Mouse (Mus musculus): ENCODE measurements around the gene Plcb1.

Gene Plcb1

GRCm38 (mm10) chr2:134912616-134913015 is 126.7 kb downstream of the Plcb1 start:
- no peak for DNase-seq (ENCODE audit: low read depth, low spot score)

- no peak for DNase-seq (ENCODE audit: low read depth, low spot score)
Observed at GRCm38 (mm10) chr2:134913542-134913941, 127.7 kb downstream of the Plcb1 start.

GRCm38 (mm10) chr2:134914091-134914550 is 128.3 kb downstream of the Plcb1 start:
- DNase-seq (ENCODE audit: low read depth, low spot score), result no peak

- no peak for DNase-seq (ENCODE audit: low read depth, low spot score)
Observed at GRCm38 (mm10) chr2:134915035-134915434, 129.2 kb downstream of the Plcb1 start.

- no peak for DNase-seq (ENCODE audit: low read depth, low spot score)
Observed at GRCm38 (mm10) chr2:134920611-134921280, 134.9 kb downstream of the Plcb1 start.

GRCm38 (mm10) chr2:134922636-134923375 is 136.9 kb downstream of the Plcb1 start:
- no peak for DNase-seq (ENCODE audit: low read depth, low spot score)

GRCm38 (mm10) chr2:134924143-134924655 is 138.3 kb downstream of the Plcb1 start:
- no peak for DNase-seq (ENCODE audit: low read depth, low spot score)

GRCm38 (mm10) chr2:134926266-134926665 is 140.4 kb downstream of the Plcb1 start:
- DNase-seq (ENCODE audit: low read depth, low spot score), result no peak

GRCm38 (mm10) chr2:134927072-134927471 is 141.2 kb downstream of the Plcb1 start:
- no peak for DNase-seq (ENCODE audit: low read depth, low spot score)

GRCm38 (mm10) chr2:134929452-134929851 is 143.6 kb downstream of the Plcb1 start:
- no peak for DNase-seq (ENCODE audit: low read depth, low spot score)

GRCm38 (mm10) chr2:134930961-134931360 is 145.1 kb downstream of the Plcb1 start:
- DNase-seq (ENCODE audit: low read depth, low spot score), result no peak

GRCm38 (mm10) chr2:134931756-134932421 is 146.0 kb downstream of the Plcb1 start:
- no peak for DNase-seq (ENCODE audit: low read depth, low spot score)

- DNase-seq (ENCODE audit: low read depth, low spot score), result no peak
Observed at GRCm38 (mm10) chr2:134935469-134935868, 149.6 kb downstream of the Plcb1 start.

GRCm38 (mm10) chr2:134935970-134936649 is 150.2 kb downstream of the Plcb1 start:
- no peak for DNase-seq (ENCODE audit: low read depth, low spot score)

GRCm38 (mm10) chr2:134937666-134938065 is 151.8 kb downstream of the Plcb1 start:
- DNase-seq (ENCODE audit: low read depth, low spot score), result no peak

- no peak for DNase-seq (ENCODE audit: low read depth, low spot score)
Observed at GRCm38 (mm10) chr2:134942039-134942438, 156.2 kb downstream of the Plcb1 start.

GRCm38 (mm10) chr2:134942919-134943318 is 157.1 kb downstream of the Plcb1 start:
- no peak for DNase-seq (ENCODE audit: low read depth, low spot score)

GRCm38 (mm10) chr2:134946331-134946730 is 160.5 kb downstream of the Plcb1 start:
- DNase-seq (ENCODE audit: low read depth, low spot score), result no peak

GRCm38 (mm10) chr2:134946911-134947310 is 161.0 kb downstream of the Plcb1 start:
- DNase-seq (ENCODE audit: low read depth, low spot score), result no peak

GRCm38 (mm10) chr2:134952088-134952487 is 166.2 kb downstream of the Plcb1 start:
- no peak for DNase-seq (ENCODE audit: low read depth, low spot score)

- DNase-seq (ENCODE audit: low read depth, low spot score), result no peak
Observed at GRCm38 (mm10) chr2:134956436-134956835, 170.6 kb downstream of the Plcb1 start.

GRCm38 (mm10) chr2:134966131-134966530 is 180.3 kb downstream of the Plcb1 start:
- no peak for DNase-seq (ENCODE audit: low read depth, low spot score)
